Mouse (Mus musculus) thymus, postnatal 0 days (tissue): ENCODE measurements around the gene Cap1. TPM values are rescaled to one million over a fixed set of nuclear protein-coding genes. Genes with fewer than 3 reads are reported as not detected.

Experiments
- DNase-seq: peaks from one replicate; pipeline ENCODE4 v3.0.0-alpha.2; 2015; ENCODE audit warnings: low spot score
- polyA plus RNA-seq: library from polyadenylated mRNA; unstranded; fragments of >200 nt; fragmentation: Nextera tagmentation; extraction: Ambion mirVana; gene quantifications from 2 replicates; pipeline ENCODE4 v1.2.1, GENCODE M21; 2015

The Cap1 gene
- 91.9 and 106 TPM in 2 replicates for polyA plus RNA-seq

GRCm38 (mm10) chr4:122885768-122886578, at the start of gene Cap1:
Gene Cap1 (minus strand): TSS chr4:122886056.
- DNase-seq = peak; percentile 96

GRCm38 (mm10) chr4:122933857-122934256, 48.0 kb upstream of the Cap1 start:
- peak; percentile 87 for DNase-seq

- DNase-seq = peak; percentile 32
These were observed 47.3 kb upstream of the Cap1 start for GRCm38 (mm10) chr4:122933051-122933591.

GRCm38 (mm10) chr4:122932239-122932978, 46.6 kb upstream of the Cap1 start:
- peak; percentile 66 for DNase-seq

- DNase-seq = no peak
These were observed 45.2 kb upstream of the Cap1 start for GRCm38 (mm10) chr4:122930939-122931590.

- DNase-seq = no peak
These were observed 37.8 kb upstream of the Cap1 start for GRCm38 (mm10) chr4:122923392-122924344.

GRCm38 (mm10) chr4:122922841-122923240, 37.0 kb upstream of the Cap1 start:
- DNase-seq = no peak

- no peak for DNase-seq
These were observed 30.1 kb upstream of the Cap1 start for GRCm38 (mm10) chr4:122915985-122916384.

GRCm38 (mm10) chr4:122914186-122914585, 28.3 kb upstream of the Cap1 start:
- no peak for DNase-seq

- DNase-seq = no peak
These were observed 26.8 kb upstream of the Cap1 start for GRCm38 (mm10) chr4:122912613-122913012.

GRCm38 (mm10) chr4:122910577-122910976, 24.7 kb upstream of the Cap1 start:
- DNase-seq = peak; percentile 46

GRCm38 (mm10) chr4:122909572-122910189, 23.8 kb upstream of the Cap1 start:
- no peak for DNase-seq

- DNase-seq = no peak
These were observed 19.5 kb upstream of the Cap1 start for GRCm38 (mm10) chr4:122905359-122905758.

- DNase-seq = no peak
These were observed 17.9 kb upstream of the Cap1 start for GRCm38 (mm10) chr4:122903709-122904108.

- no peak for DNase-seq
These were observed 16.3 kb upstream of the Cap1 start for GRCm38 (mm10) chr4:122902156-122902555.

GRCm38 (mm10) chr4:122898313-122898712, 12.5 kb upstream of the Cap1 start:
- peak; percentile 77 for DNase-seq

GRCm38 (mm10) chr4:122897750-122898149, 11.9 kb upstream of the Cap1 start:
- no peak for DNase-seq

- no peak for DNase-seq
These were observed 6.3 kb upstream of the Cap1 start for GRCm38 (mm10) chr4:122892157-122892556.

- no peak for DNase-seq
These were observed 5.7 kb upstream of the Cap1 start for GRCm38 (mm10) chr4:122891597-122891996.

GRCm38 (mm10) chr4:122890881-122891481, 5.1 kb upstream of the Cap1 start:
- DNase-seq = no peak
